Mouse (Mus musculus) urinary bladder, adult 2 months (tissue): ENCODE data around the gene Ksr2. TPM values are rescaled to one million over a fixed set of nuclear protein-coding genes. Genes with fewer than 3 reads are reported as not detected.

Experiments used
- DNase-seq: peaks from one replicate; pipeline ENCODE4 v3.0.0; 2022; ENCODE audit warnings: low spot score
- polyA plus RNA-seq: library from polyadenylated mRNA; depleted of rRNA; stranded (reverse); fragments of >200 nt; gene quantifications from 2 replicates; pipeline ENCODE4 v1.2.3, GENCODE M21; 2012

Gene Ksr2
- polyA plus RNA-seq, 1 experiment, result 0.83 TPM

GRCm38 (mm10) chr5:117689840-117690239 is 276.0 kb downstream of the Ksr2 start:
- no peak for DNase-seq

GRCm38 (mm10) chr5:117691271-117691670 is 277.5 kb downstream of the Ksr2 start:
- DNase-seq, result no peak

- no peak for DNase-seq
These were observed 279.8 kb downstream of the Ksr2 start for GRCm38 (mm10) chr5:117693557-117693956.

DNA sequence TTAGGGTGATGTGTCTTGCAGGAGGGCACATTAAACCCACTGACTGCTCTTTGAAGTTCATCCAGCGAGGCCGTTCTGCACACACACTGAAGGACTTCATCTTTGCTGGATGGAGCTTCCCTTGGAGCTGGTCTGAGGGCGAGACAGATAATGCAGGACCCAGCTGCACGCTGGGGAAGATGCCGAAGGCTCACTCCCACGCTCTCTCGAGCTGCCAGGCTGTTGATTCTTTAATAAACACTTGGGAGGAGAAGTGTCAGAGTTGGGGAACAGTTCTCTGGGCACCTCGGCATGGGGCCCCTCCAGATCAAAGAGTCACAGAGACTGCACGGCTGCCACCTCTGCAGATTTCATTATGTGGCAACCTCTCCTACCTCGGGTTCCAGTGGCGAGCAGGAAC is 280.8 kb downstream of the Ksr2 start:
- no peak for DNase-seq

GRCm38 (mm10) chr5:117696366-117696765 is 282.6 kb downstream of the Ksr2 start:
- no peak for DNase-seq

DNA sequence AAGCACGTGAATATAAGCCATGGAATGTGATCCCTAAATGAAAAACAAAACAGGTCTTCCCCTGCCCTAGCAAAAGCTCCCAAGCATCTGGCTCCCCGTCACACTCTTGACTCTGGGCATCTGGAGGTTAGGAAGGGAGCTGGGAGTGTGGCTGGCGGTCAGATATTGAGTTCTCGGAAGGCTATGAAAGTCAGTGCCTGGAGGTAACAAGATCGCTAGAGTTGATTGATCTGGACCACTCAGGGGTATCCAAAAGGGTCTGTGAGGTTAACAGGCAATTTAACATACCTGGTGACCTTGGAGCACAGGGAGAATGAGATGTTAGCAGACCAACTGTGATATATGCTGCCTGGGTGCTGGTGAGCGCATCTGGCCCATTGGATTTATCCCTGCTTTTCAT is 283.8 kb downstream of the Ksr2 start:
- no peak for DNase-seq

DNA sequence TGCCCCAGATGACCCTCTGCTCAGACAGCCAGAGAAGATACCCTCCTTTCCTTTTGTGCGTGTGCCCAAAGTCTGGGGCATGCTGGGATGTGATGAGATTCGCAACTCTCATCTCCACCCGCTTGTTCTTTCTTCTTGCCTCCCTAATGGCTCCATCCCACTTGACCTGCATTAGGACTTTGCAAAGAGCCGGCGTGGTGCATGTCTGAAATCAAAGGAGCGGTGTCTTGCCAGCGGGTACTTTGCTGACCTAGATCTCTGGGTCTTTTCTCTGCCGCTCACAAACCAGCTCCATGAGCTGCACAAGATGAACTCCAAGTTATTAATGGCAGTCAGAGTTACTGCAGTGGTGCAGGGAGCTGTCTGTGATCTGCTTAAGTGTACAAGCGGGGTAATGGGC is 290.6 kb downstream of the Ksr2 start:
- no peak for DNase-seq

- no peak for DNase-seq
These were observed 292.8 kb downstream of the Ksr2 start for GRCm38 (mm10) chr5:117706633-117707032.

- no peak for DNase-seq
These were observed 295.5 kb downstream of the Ksr2 start for GRCm38 (mm10) chr5:117709306-117709705.

GRCm38 (mm10) chr5:117711636-117712035 is 297.8 kb downstream of the Ksr2 start:
- DNase-seq, result no peak

- no peak for DNase-seq
These were observed 298.4 kb downstream of the Ksr2 start for GRCm38 (mm10) chr5:117712207-117712606.

- no peak for DNase-seq
These were observed 303.3 kb downstream of the Ksr2 start for GRCm38 (mm10) chr5:117717120-117717519.

- no peak for DNase-seq
These were observed 309.5 kb downstream of the Ksr2 start for GRCm38 (mm10) chr5:117723316-117723715.

DNA sequence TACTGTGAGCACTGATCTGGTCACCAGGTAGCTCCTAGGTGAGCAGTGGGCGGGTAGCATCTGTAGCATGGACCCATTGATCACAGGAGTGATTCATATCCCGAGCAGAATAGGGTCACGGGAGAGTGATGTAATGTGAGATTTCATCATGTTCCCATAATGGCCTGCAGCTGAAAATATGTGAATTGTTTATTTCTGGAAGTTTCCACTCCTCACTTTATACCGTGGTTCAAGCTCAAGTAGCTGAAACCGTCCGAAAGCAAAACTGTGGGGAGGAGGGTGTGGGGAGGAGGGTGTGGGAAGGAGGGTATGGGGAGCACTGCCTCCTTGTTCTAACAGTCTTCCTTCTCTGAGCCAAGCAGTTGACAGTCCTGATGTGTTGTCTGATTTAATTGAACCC is 312.7 kb downstream of the Ksr2 start:
- no peak for DNase-seq

DNA sequence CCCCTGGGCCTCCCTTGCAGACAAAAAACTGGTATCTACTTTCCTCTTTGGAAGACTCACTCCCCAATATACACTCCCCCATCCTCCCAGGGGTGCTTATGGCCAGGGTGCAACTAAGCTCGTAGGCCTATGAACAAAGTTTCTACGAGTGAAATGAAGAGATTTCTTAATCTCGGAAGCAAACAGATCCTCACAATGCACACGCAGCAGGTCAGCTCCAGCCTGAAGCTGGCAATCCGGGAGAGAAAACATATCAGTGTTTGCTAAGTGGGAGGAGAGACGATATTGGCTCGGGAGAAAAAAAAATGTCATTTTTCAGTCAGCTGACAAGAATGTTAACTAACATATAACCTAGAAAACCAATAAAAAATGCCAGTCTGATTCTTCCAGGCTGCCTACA is 313.3 kb downstream of the Ksr2 start:
- no peak for DNase-seq

DNA sequence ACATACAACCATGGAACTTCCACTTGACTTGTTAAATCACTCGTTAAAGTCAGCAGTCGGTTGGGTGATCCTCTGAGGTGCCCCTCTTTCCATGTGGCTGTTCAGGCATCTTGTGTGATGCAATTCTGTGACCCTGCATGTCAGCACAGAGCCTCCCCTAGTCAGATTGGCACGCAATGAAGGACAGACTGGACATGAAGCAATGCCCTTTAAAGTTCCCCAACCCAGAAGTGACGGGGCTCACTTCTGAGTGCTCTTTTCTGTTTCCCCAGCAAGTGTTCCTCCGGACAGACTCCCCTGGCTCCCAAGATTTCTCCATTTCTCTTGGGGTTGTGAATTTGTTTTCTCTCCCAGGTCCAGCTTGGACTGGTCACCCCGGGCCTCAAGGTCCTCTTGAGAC is 317.5 kb downstream of the Ksr2 start:
- no peak for DNase-seq

GRCm38 (mm10) chr5:117744654-117745178 is 330.9 kb downstream of the Ksr2 start:
- DNase-seq, result no peak

- DNase-seq, result no peak
These were observed 335.6 kb downstream of the Ksr2 start for GRCm38 (mm10) chr5:117749353-117749752.

DNA sequence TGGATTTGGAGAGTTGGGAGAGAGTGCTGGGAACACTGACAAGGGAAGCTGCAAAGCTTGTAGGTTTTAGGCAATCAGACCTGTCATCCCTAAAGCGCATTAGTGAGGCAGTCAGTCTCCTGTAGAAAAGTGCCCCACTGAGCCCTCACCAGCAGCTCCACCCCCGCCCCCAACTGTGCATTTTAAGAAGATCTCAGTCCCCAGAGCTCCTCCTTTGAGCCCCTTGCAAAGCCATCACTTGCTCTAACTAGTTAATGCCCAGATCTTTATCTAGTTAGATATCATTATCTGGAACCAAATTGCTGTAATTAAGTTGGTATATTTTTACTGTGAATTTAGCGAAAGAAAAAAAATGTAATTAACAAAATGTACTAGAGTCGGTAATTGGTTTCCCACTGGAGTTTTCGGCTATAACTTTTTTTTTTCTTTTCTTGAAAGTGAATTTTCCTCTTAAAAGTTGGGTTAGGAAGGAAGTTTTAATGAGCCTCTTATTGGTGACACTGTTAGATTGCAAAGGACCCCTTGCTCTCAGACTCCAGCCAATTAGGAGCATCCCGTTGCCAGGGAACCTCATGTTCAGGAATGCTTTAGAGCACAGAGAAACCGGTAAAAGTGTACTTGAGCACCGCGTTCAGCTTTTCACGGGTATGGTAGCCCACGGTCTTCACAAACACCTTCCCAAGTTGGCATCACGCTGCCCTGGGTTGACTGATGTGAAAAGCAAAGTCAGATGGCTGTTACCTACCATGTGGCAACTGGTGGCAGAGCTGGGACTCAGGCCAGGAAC is 344.1 kb downstream of the Ksr2 start:
- no peak for DNase-seq

GRCm38 (mm10) chr5:117761181-117761832 is 347.5 kb downstream of the Ksr2 start:
- no peak for DNase-seq

- no peak for DNase-seq
These were observed 350.7 kb downstream of the Ksr2 start for GRCm38 (mm10) chr5:117764496-117764895.

- DNase-seq, result no peak
These were observed 365.4 kb downstream of the Ksr2 start for GRCm38 (mm10) chr5:117779175-117779574.

DNA sequence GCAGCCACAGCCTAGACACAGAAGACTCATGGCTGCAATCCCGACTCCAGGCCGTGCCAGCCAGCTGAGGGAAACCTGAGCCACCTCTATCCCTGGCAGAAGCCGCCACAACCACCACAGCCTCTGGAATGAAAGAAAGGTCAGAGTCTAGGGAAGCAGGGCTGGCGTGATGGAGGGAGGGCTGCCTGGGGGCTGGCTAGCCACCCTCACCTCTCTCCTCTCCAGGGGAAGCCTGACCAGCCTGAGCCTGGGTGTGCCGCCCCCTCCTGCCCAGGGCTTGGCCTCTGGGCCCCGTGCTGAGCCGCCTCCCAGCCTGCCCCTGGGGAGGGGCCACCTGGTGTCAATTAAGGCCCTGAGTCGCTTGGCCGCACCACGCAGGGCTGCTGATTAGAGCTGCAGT is 366.9 kb downstream of the Ksr2 start, which contains the start of gene Nos1:
TSS of gene Nos1 (plus strand) at position 352 of the 400 bp plus-strand sequence.
- no peak for DNase-seq
